Mouse (Mus musculus): Measurements from ENCODE around the gene Atoh8.

DNA sequence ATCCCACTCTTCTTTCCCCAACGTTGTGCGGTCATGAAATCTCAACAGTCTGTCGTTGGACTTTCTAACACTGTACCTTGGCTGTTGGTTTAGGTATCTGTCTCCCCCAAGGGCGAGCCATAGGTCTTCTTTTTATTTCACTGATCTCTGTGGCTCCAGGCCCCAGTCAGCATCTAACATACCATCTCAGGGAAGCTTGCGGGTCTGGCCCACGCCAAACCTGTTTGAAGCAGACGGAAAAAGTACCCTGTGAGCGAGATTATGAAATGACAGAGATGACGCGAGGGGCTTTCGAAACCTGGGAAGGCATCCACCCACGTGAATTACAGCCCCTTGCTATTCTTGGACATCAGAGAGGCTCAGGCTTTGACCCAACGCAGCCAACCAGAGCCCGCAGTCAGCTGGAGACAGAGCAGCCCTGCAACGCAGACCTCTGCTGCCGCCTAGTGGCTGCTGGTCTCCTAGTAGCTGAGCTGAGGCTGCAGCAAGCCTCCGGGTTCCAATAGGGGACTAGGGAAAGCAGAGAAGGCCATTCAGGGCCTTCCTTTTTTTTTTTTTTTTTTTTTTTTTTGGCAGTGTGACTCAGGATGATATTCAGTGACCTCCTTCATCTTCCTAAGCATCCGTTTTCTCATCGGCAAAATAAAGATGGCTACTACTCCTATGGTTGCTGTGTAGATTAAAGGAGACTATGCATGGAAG, 25.8 kb upstream of the Atoh8 start:
- TF ChIP-seq CTCF (IDR thresholded peaks at IDR 0.05; ENCODE audit: borderline replicate concordance, extremely low read depth, insufficient read depth, insufficient read length), result peak; percentile 99
- no peak for TF ChIP-seq POLR2A (IDR thresholded peaks at IDR 0.05; ENCODE audit: borderline replicate concordance, extremely low read depth, insufficient read depth, insufficient read length, poor library complexity, severe bottlenecking)
